23 mouse cellular contexts compared by ENCODE assay signal in genomic region chr9:73337045-73337740, GRCm38 (mm10).
A peak's percentile ranks its signal among the peaks of the same experiment; 100 is the strongest.
DNase-seq lines count a peak whose midpoint lies in the region; ATAC-seq lines count a peak whose summit lies in the region.
"Had no signal": no experiment of that assay in that cellular context is flagged by ENCODE, and none has a peak within 500 bp of the region (broad histone marks: within the 10 kb centered on the region; RNA-seq: fewer than 3 reads in every experiment).

No protein-coding gene starts in this region.

- no peak overlapping the region for H3K27ac ChIP-seq in heart, embryonic 11.5 days (ENCODE audit: low read depth, low read length)
- H3K27ac ChIP-seq: embryonic facial prominence, embryonic 10.5 days; heart, embryonic 15.5 days; kidney, postnatal 0 days; limb, embryonic 12.5 days had no signal

- ATAC-seq in heart, embryonic 11.5 days (replicated peaks; ENCODE audit: insufficient number of reproducible peaks, low FRiP score, low TSS enrichment) = no peak
- ATAC-seq: forebrain, embryonic 16.5 days; hindbrain, embryonic 16.5 days; midbrain, embryonic 16.5 days; Patski had no signal

- H3K4me3 ChIP-seq in heart, embryonic 11.5 days (ENCODE audit: low read depth, low read length) = no peak overlapping the region
- H3K4me3 ChIP-seq: embryonic facial prominence, embryonic 10.5 days; erythroblast, embryonic 14.5 days; heart, embryonic 15.5 days; limb, embryonic 12.5 days; megakaryocyte, embryonic 14.5 days had no signal

- H3K4me2 ChIP-seq in heart, embryonic 11.5 days = no peak overlapping the region
- H3K4me2 ChIP-seq: heart, embryonic 15.5 days; limb, embryonic 12.5 days had no signal

- peak; percentile 91 for DNase-seq in heart, adult 11 months
- DNase-seq in layer of hippocampus, adult 18-20 months (ENCODE audit: low spot score in 2 of 2) = peak; percentile 2 to 22
- DNase-seq in layer of hippocampus, adult 9-10 months (ENCODE audit: low spot score) = no peak
- DNase-seq in brain, adult 2 months (ENCODE audit: low read depth, low spot score) = peak; percentile 58
- peak; percentile 26 to 62 for DNase-seq in kidney, postnatal 25 days
- no peak for DNase-seq in spleen, postnatal 10 days (ENCODE audit: low spot score in 2 of 2)
- DNase-seq in frontal cortex, postnatal 14 days (ENCODE audit: low spot score in 2 of 2) = no peak
- DNase-seq: B cell, adult 2 months; cerebellum, postnatal 14 days; gastrocnemius, postnatal 25 days; right cerebral cortex, postnatal 14 days; thymus, adult 18-20 months had no signal

- H3K27me3 ChIP-seq in heart, embryonic 11.5 days (ENCODE audit: control insufficient read depth, insufficient read depth, low read length) = no peaks in the 10 kb centered on the region
- H3K27me3 ChIP-seq: heart, embryonic 15.5 days; limb, embryonic 12.5 days; megakaryocyte, embryonic 14.5 days had no signal

- peaks cover 9% of the 10 kb centered on the region for H3K9me3 ChIP-seq in heart, embryonic 11.5 days (replicated peaks; ENCODE audit: control insufficient read depth, low read length)

- 51% methylated on average over 2 of the region's 2 CpGs for WGBS in heart, embryonic 11.5 days (ENCODE audit: insufficient replicate concordance)

- H3K9ac ChIP-seq in heart, embryonic 11.5 days (ENCODE audit: low read depth, low read length) = no peak overlapping the region
- H3K9ac ChIP-seq: heart, embryonic 15.5 days; limb, embryonic 12.5 days had no signal

- H3K4me1 ChIP-seq in heart, embryonic 11.5 days (ENCODE audit: control insufficient read depth, insufficient read depth, low read length) = no peaks in the 10 kb centered on the region
- H3K4me1 ChIP-seq: embryonic facial prominence, embryonic 10.5 days; heart, embryonic 15.5 days; limb, embryonic 12.5 days; megakaryocyte, embryonic 14.5 days had no signal

- H3K36me3 ChIP-seq in heart, embryonic 11.5 days (ENCODE audit: control insufficient read depth, insufficient read depth, low read length) = no peaks in the 10 kb centered on the region
- H3K36me3 ChIP-seq: embryonic facial prominence, embryonic 10.5 days; heart, embryonic 15.5 days; limb, embryonic 12.5 days had no signal

Comparison
In these comparisons a context has a peak if more than half of its experiments do, and no peak if none do; other contexts are left out.
1. DNase-seq: peak in heart, adult 11 months (single experiment), layer of hippocampus, adult 18-20 months (2 of 2), brain, adult 2 months (single experiment) and kidney, postnatal 25 days (2 of 2); none in layer of hippocampus, adult 9-10 months (single experiment), spleen, postnatal 10 days (0 of 2) and frontal cortex, postnatal 14 days (0 of 2).